Mouse (Mus musculus) CH12.LX (cell line): ENCODE measurements around the gene Hdac4. TPM values are rescaled to one million over a fixed set of nuclear protein-coding genes. Genes with fewer than 3 reads are reported as not detected.

Experiments
- DNase-seq: peaks from one replicate; pipeline ENCODE4 v3.0.0-alpha.2; 2013; ENCODE audit errors: extremely low read depth
- H3K27ac ChIP-seq: 2 replicates; pipeline ENCODE4 v1.5.1; 2012; ENCODE audit warnings: low read depth, mild to moderate bottlenecking, control low read depth, moderate library complexity; ENCODE audit not compliant: insufficient read depth
- H3K27me3 ChIP-seq: replicated peaks from 2 replicates; pipeline ENCODE3; 2012; ENCODE audit warnings: inconsistent platforms
- H3K36me3 ChIP-seq, 2 experiments: replicated peaks in 1 of 2; 2 replicates each; pipeline versions ENCODE3 to v1.6.1; 2012; ENCODE audit warnings: inconsistent platforms in 1 of 2, low read length in 1 of 2, mild to moderate bottlenecking in 1 of 2, mixed read lengths in 1 of 2, moderate library complexity in 1 of 2; ENCODE audit not compliant: control insufficient read depth in 1 of 2, insufficient read depth in 1 of 2
- H3K4me1 ChIP-seq, 2 experiments: 2 replicates each; pipeline ENCODE4 v1.6.1; 2012; ENCODE audit warnings: inconsistent platforms in 1 of 2, moderate library complexity in 1 of 2; ENCODE audit not compliant: insufficient read depth in 2 of 2, control insufficient read depth in 1 of 2
- H3K4me2 ChIP-seq: 2 replicates; pipeline ENCODE4 v1.6.1; 2012; ENCODE audit warnings: low read depth, mild to moderate bottlenecking, control low read depth; ENCODE audit not compliant: poor library complexity, insufficient read depth, severe bottlenecking
- H3K4me3 ChIP-seq, 3 experiments: fragments of 150-350 bp in 1 of 3; sonication (generic) in 1 of 3; replicated peaks in 1 of 3; 2 replicates each; pipeline versions ENCODE3 to v1.5.1; 2011 to 2012; ENCODE audit warnings: low read depth in 2 of 3, low read length in 2 of 3, mild to moderate bottlenecking in 2 of 3, moderate library complexity in 2 of 3, control low read depth in 1 of 3, improper control_type of control experiment in 1 of 3, inconsistent platforms in 1 of 3, mixed read lengths in 1 of 3; ENCODE audit not compliant: poor library complexity in 1 of 3
- H3K79me2 ChIP-seq: replicated peaks from 2 replicates; pipeline ENCODE4 v1.6.1; 2012; ENCODE audit warnings: mild to moderate bottlenecking, moderate library complexity; ENCODE audit not compliant: control insufficient read depth, poor library complexity, insufficient read depth, severe bottlenecking; ENCODE audit errors: extremely low read depth
- H3K9ac ChIP-seq: 2 replicates; pipeline ENCODE4 v1.6.1; 2012; ENCODE audit warnings: low read depth, mild to moderate bottlenecking, control low read depth, moderate library complexity; ENCODE audit not compliant: insufficient read depth
- H3K9me3 ChIP-seq: replicated peaks from 2 replicates; pipeline ENCODE3; 2012; ENCODE audit warnings: low read length, inconsistent platforms, mixed read lengths
- BHLHE40 ChIP-seq: IDR thresholded peaks from 2 replicates; pipeline ENCODE4 v1.6.1; 2011; ENCODE audit warnings: mild to moderate bottlenecking, low read depth, low read length, improper control_type of control experiment
- CTCF ChIP-seq, 2 experiments: IDR thresholded peaks in 1 of 2; conservative IDR thresholded peaks in 1 of 2; 2 replicates each; pipeline ENCODE4 v1.5.1; 2011 to 2012; ENCODE audit warnings: low read depth in 2 of 2, low read length in 2 of 2, improper control_type of control experiment in 1 of 2, inconsistent platforms in 1 of 2, mild to moderate bottlenecking in 1 of 2, moderate library complexity in 1 of 2
- E2F4 ChIP-seq: IDR thresholded peaks from 2 replicates; pipeline ENCODE4 v1.6.1; 2011; ENCODE audit warnings: low read depth, low read length, improper control_type of control experiment; ENCODE audit not compliant: insufficient replicate concordance
- ELF1 ChIP-seq: IDR thresholded peaks from 2 replicates; pipeline ENCODE4 v1.6.1; 2014; ENCODE audit warnings: low read depth, mild to moderate bottlenecking, inconsistent platforms, low read length, improper control_type of control experiment
- ETS1 ChIP-seq: conservative IDR thresholded peaks from 2 replicates; pipeline ENCODE4 v1.6.1; 2012; ENCODE audit warnings: low read depth, mild to moderate bottlenecking, inconsistent platforms, low read length, improper control_type of control experiment, moderate library complexity
- GABPA ChIP-seq: IDR thresholded peaks from 2 replicates; pipeline ENCODE4 v1.6.1; 2012; ENCODE audit warnings: low read depth, low read length, improper control_type of control experiment, inconsistent platforms; ENCODE audit not compliant: insufficient replicate concordance
- JUN ChIP-seq: IDR thresholded peaks from 2 replicates; pipeline ENCODE4 v1.6.1; 2011; ENCODE audit warnings: low read depth, mild to moderate bottlenecking, low read length, improper control_type of control experiment, moderate library complexity; ENCODE audit not compliant: insufficient read depth
- JUND ChIP-seq: conservative IDR thresholded peaks from 2 replicates; pipeline ENCODE4 v1.6.1; 2011; ENCODE audit warnings: low read depth, low read length, improper control_type of control experiment
- MAFK ChIP-seq: IDR thresholded peaks from 2 replicates; pipeline ENCODE4 v1.6.1; 2011; ENCODE audit warnings: low read length, improper control_type of control experiment; ENCODE audit not compliant: insufficient replicate concordance
- MAX ChIP-seq: IDR thresholded peaks from 2 replicates; pipeline ENCODE4 v1.6.1; 2011; ENCODE audit warnings: low read length, improper control_type of control experiment
- MEF2A ChIP-seq: IDR thresholded peaks from 2 replicates; pipeline ENCODE4 v1.6.1; 2014; ENCODE audit warnings: low read depth, mild to moderate bottlenecking, inconsistent platforms, low read length, improper control_type of control experiment, borderline replicate concordance
- NELFE ChIP-seq: IDR thresholded peaks from 2 replicates; pipeline ENCODE4 v1.6.1; 2011; ENCODE audit warnings: low read depth, low read length, improper control_type of control experiment
- PAX5 ChIP-seq: IDR thresholded peaks from 2 replicates; pipeline ENCODE4 v1.6.1; 2012; ENCODE audit warnings: low read length, inconsistent platforms, mixed read lengths
- RAD21 ChIP-seq: IDR thresholded peaks from 2 replicates; pipeline ENCODE4 v1.6.1; 2011; ENCODE audit warnings: low read depth, mild to moderate bottlenecking, low read length, improper control_type of control experiment, moderate library complexity
- RCOR1 ChIP-seq: conservative IDR thresholded peaks from 2 replicates; pipeline ENCODE4 v1.6.1; 2012; ENCODE audit warnings: low read depth, mild to moderate bottlenecking, inconsistent platforms, low read length, improper control_type of control experiment
- SIN3A ChIP-seq: IDR thresholded peaks from 2 replicates; pipeline ENCODE4 v1.6.1; 2012; ENCODE audit warnings: low read length, improper control_type of control experiment, inconsistent platforms
- TBP ChIP-seq: conservative IDR thresholded peaks from 2 replicates; pipeline ENCODE4 v1.6.1; 2011; ENCODE audit warnings: low read depth, low read length, improper control_type of control experiment
- TCF12 ChIP-seq: IDR thresholded peaks from 2 replicates; pipeline ENCODE4 v1.6.1; 2014; ENCODE audit warnings: low read depth, mild to moderate bottlenecking, inconsistent platforms, low read length, improper control_type of control experiment
- ZC3H11A ChIP-seq: IDR thresholded peaks from 2 replicates; pipeline ENCODE4 v1.6.1; 2012; ENCODE audit warnings: low read depth, mild to moderate bottlenecking, inconsistent platforms, low read length, improper control_type of control experiment
- ZKSCAN1 ChIP-seq: IDR thresholded peaks from 2 replicates; pipeline ENCODE4 v1.6.1; 2012; ENCODE audit warnings: low read depth, inconsistent platforms, low read length, improper control_type of control experiment, borderline replicate concordance
- ZMIZ1 ChIP-seq: IDR thresholded peaks from 2 replicates; pipeline ENCODE4 v1.6.1; 2012; ENCODE audit warnings: low read depth, mild to moderate bottlenecking, inconsistent platforms, low read length, improper control_type of control experiment
- dilution Hi-C: fragments of 300-500 bp; cut with MboI; formaldehyde crosslinking; loops from 2 replicates; pipeline ENCODE4 v1.14.3; 2020; ENCODE audit warnings: low sequenced_read_pairs; ENCODE audit not compliant: extremely low pct_unique_long_range_greater_than_20kb, extremely low pct_ligation_motif_present
- in situ Hi-C: fragments of 300-500 bp; cut with MboI; formaldehyde crosslinking; loops from 3 replicates; pipeline ENCODE4 v1.14.3; 2019; ENCODE audit warnings: low sequenced_read_pairs, low pct_ligation_motif_present, low pct_unique_long_range_greater_than_20kb, mixed read lengths
- polyA plus RNA-seq: library from polyadenylated mRNA; unstranded; fragments of >175 nt; gene quantifications from 2 replicates; pipeline ENCODE4 v1.2.1, GENCODE M21; 2012; ENCODE audit warnings: low read depth; ENCODE audit not compliant: insufficient read length
- total RNA-seq, 2 experiments: library from RNA; depleted of rRNA; stranded (reverse); fragments of 300-350 nt in 1 of 2; fragments of >200 nt in 1 of 2; gene quantifications; 2 replicates each; pipeline ENCODE4 v1.2.3; 2012 to 2014

Hdac4 gene
- total and polyA plus RNA-seq, 3 experiments: 2.4 to 6.3 (median 4.3) TPM

- Histone ChIP-seq H3K79me2 (no peaks in the 10 kb centered on the region), H3K27me3 (no peaks in the 10 kb centered on the region), H3K4me1 (no peaks in the 10 kb centered on the region), H3K4me2 (no peak overlapping the region), H3K4me3 (no peak overlapping the region), H3K27ac (no peak overlapping the region), H3K9ac (no peak overlapping the region), H3K9me3 (no peaks in the 10 kb centered on the region), H3K36me3 (peaks cover 0 to 16% of the 10 kb centered on the region in 2 experiments)
- in situ Hi-C loops: no loop called here
- no peak for DNase-seq
- dilution Hi-C loops: no loop called here
- TF ChIP-seq TBP (no peak), MEF2A (no peak), E2F4 (no peak), ZC3H11A (no peak)
Observed at GRCm38 (mm10) chr1:92113243-92114009, 82.1 kb downstream of the Hdac4 start.

GRCm38 (mm10) chr1:92112591-92112990 is 82.9 kb downstream of the Hdac4 start:
- Histone ChIP-seq H3K36me3 (peaks cover 0 to 11% of the 10 kb centered on the region in 2 experiments), H3K27ac (no peak overlapping the region), H3K4me1 (peaks cover 0 to 1% of the 10 kb centered on the region in 2 experiments; a peak in 2 of 4 replicates), H3K27me3 (no peaks in the 10 kb centered on the region), H3K9me3 (no peaks in the 10 kb centered on the region), H3K4me3 (no peak overlapping the region), H3K4me2 (no peak overlapping the region), H3K9ac (no peak overlapping the region), H3K79me2 (no peaks in the 10 kb centered on the region)
- DNase-seq: no peak
- in situ Hi-C loops: no loop called here
- TF ChIP-seq MAX (no peak), GABPA (no peak), ELF1 (no peak), CTCF (conservative IDR thresholded peaks at IDR 0.05 in 1 of 2, IDR thresholded peaks at IDR 0.05 in 1 of 2; ENCODE audit: low read depth in 2 of 2, low read length in 2 of 2) (no peak), JUND (no peak), SIN3A (no peak), ZMIZ1 (no peak), BHLHE40 (no peak), NELFE (no peak), TCF12 (no peak), ZKSCAN1 (no peak), RCOR1 (no peak), PAX5 (no peak), RAD21 (no peak), TBP (no peak), MAFK (no peak), JUN (no peak), ETS1 (no peak)
- dilution Hi-C loops: no loop called here
